Mouse (Mus musculus): ENCODE results near the gene Noc4l.

The Noc4l gene

DNA sequence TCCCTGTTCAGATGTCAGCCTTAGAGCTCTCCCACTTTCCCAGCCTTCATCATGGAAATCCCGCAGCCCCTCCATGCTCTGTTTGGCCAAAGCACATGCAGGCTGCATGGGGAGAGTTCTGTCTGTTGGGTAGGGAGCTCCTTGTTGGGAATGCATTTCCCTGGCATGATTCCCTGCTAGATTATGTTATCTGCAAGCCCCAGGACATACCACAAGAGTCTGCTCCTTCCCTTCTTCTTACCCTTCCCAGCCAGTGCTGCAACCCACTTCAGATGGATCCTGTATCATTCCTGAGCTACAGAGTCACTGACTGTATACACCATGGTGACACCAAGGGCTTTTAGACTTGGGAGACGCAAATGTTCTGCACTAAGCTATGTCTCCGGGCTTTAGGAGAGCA is 43.8 kb downstream of the Noc4l start:
- no peak for DNase-seq (ENCODE audit: low read depth, low spot score)

DNA sequence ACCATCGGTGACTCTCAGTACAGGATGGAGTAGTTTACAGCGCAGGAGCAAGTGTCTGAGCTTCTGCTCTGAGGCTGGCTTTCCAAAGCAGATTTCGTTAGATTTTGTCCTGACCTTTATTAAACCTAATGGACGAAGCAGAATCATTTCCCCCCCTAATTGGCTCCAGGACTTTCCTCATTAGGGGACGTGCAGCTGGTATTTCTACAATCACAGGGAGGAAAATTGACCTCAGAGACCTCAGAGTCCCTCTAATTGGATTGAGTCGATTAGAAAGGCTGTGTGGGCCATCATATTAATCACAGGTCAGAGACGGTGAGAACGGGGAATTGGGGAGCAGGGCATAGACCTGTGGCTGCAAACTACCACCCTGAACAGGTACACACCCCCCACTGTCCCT is 44.3 kb downstream of the Noc4l start:
- DNase-seq (ENCODE audit: low read depth, low spot score), result no peak

DNA sequence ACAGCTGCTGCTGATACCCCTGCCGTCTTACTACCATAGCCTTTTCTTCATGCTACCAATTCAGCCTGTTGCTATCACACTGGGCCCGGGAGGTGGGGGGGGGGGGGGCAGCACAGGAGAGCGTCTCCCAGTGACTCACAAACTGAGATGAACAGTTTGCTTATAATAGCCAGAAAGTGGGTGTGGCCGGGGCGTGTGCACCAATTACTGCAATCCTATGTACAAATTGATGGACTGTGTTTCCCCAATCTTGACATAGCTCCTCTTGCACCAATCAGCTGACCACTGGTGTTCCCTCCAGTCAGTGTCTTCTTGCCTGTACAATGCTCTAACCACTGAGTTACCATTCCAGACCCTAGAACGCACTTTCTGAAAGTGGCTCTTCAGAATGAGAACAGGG is 44.9 kb downstream of the Noc4l start:
- DNase-seq (ENCODE audit: low read depth, low spot score), result no peak

DNA sequence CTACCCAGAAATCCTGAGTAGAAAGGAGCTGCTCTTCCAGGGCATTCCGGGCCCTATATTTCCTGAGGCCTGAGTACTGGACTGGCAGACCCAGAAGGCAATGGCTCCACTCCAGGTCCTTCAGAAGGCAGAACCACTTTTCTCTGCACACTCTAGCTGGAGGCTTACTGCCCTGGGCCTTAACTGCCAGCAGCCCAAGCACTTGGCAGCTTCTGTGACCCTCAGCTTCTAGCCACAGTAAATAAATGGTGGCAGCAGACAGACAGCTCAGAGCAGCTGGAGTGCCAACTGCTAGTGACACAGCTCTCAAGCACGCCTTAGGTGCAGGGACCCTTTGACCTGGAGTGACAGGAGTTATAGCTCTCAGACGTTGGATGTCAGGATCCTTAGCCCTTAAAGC is 45.5 kb downstream of the Noc4l start:
- DNase-seq (ENCODE audit: low read depth, low spot score), result no peak

DNA sequence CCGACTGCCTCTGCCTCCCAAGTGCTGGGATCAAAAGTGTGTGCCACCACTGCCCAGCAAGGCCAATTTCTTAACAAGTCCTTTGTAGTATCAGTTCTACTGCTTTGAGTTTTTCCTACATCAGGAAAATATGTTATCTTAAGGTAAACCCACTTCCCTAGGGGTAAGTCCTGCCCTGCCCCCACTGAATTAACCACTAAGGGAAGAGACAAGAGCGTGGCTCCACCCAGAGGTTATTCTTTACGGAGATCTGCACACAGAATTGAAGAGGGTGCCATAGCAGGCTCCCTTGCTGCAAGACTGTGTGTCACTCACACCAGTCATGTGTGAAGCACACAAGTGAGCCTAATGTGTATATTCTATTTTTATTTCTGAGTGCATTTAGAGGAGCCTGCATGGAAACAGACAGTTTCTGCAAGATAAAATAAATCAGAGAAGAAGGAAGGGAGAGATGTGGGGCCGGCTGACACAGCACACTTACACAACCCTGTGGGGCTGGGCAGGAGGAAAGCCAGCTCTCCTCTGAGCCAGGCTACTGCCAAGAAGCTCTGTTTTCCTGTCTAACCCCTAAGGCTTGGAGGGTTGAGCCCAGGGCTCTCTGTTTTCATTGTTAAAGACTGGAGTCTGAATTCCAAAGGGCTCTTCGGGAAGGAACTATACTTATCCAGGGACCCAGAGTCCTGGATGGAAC is 47.5 kb downstream of the Noc4l start:
- peak; percentile 4 for DNase-seq (ENCODE audit: low read depth, low spot score)

DNA sequence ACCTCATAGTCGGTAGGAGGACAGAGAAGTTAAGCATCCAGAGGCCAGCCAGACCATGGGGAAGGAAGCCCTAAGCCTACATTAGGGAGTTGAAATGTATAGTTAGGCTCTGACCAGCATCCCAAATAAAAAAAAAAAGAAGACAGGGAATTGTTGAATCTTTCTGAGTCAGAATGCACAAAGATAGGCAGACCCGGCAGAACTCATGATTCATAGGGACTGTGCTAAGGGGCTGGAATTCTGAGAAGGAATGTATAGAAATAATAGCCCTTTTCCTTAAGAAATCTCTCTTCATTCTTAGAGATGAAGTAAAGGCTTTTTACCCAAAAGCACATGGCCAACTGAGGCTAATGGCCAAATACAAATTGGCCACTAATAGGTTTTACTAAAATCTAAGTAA is 48.9 kb downstream of the Noc4l start:
- no peak for DNase-seq (ENCODE audit: low read depth, low spot score)

DNA sequence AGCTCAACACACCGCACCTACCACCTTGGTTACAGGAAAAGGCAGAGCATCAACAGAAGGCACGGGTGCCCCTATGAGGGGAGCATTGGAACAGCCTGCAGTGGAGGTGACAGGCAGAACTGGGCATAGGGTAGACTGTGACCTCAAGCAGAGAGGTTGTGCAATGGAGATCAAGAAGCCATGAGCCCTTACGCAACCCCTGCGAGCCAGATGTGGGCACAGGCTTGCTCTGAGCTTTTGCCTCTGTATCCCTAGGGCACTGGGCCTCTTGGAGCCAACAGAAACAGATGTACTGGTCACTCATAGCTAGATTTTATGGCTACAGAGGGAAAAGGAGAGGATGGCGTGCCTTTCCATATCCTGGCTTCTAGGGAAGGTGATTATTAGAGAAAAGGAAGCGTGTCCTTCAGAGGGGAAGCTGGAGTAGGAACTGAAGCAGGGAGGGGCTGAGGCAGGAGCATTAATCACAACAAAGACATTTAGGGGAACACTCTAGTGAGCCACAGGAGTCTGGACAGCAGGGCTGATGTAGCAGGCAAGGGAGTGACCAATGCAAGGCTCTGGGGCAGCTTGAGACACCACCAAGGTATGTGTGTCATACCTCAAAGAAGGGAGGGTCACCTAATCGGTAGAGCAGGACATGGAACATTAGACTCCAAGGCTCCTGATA is 50.1 kb downstream of the Noc4l start:
- DNase-seq (ENCODE audit: low read depth, low spot score), result no peak
